Mouse (Mus musculus) gastrocnemius, postnatal 14 days (tissue): Measurements from ENCODE around the gene Uaca. TPM values are rescaled to one million over a fixed set of nuclear protein-coding genes. Genes with fewer than 3 reads are reported as not detected.

Source experiments
- DNase-seq: peaks from one replicate; pipeline ENCODE4 v3.0.0; 2021; ENCODE audit warnings: mixed read lengths
- intact Hi-C: fragments of 180-260 bp; cut with DNase I; formaldehyde crosslinking; loops from one replicate; pipeline ENCODE4 v1.15.1; 2025; ENCODE audit warnings: low total_unique reads
- total RNA-seq, 2 experiments: library from RNA; stranded (reverse); gene quantifications; 2 replicates each; pipeline ENCODE4 v1.2.3; 2021

The Uaca gene
- total RNA-seq, 2 experiments from 2014 or later, result 70.3 to 78.1 TPM

DNA sequence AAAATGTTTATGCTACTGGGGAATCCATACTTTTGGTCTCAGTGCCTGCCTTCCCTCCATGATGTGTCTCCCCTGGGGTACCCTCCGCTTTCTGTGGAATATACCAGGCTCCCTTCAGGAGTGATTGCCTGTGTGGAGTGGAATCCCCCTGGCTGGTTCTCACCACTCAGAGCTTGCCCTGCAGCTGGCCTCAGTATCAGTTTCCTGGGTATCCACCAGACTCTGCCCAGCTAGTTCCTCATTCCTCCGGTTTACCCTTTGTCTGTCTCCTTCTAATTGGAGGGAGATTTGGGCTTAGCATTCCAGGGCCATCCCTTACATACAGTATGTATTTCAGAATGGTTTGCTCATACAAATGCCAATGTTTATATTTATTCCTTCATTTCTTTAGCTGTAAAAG is 33.9 kb downstream of the Uaca start:
- intact Hi-C loops, result no loop called here
- DNase-seq, result no peak

DNA sequence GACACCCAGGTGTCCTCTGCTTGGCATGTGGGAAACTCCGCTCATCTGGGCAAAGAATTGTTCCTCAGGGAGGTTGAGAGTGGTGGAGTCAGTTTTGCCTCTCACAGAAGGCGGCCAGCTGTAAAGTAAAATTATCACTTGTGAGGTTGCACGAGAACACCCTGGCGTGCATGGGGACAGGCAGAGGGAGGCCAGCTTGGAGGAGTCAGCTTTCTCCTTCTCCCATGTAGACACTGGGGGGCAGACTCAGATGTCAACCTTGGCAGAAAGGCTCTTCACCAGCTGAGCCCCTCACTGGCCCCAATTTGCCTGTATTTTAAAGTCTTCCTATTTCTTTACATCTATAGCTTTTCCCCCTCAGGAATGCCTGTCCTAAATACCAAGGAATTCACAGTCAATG is 35.3 kb downstream of the Uaca start:
- intact Hi-C loops, result no loop called here
- DNase-seq, result no peak

DNA sequence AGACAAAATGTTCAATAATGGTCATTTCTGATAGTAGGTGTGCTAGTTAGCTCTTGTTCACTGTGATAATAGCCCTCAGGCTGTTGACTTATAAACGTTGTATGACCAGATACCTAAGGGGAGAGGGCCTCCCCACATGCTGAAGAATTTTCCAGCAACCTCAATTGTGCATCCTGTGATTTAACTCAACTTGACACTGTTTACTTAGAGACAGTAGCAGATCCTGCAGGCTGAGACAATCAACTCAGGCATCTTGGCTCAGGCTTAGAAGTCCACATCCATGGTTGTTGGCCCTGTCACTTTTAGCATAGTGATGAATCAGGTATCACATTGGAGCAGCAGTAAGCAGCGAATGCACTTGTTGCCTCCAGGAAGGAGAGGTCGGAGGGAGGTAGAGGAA is 35.7 kb downstream of the Uaca start:
- DNase-seq, result no peak
- intact Hi-C loops, result no loop called here

DNA sequence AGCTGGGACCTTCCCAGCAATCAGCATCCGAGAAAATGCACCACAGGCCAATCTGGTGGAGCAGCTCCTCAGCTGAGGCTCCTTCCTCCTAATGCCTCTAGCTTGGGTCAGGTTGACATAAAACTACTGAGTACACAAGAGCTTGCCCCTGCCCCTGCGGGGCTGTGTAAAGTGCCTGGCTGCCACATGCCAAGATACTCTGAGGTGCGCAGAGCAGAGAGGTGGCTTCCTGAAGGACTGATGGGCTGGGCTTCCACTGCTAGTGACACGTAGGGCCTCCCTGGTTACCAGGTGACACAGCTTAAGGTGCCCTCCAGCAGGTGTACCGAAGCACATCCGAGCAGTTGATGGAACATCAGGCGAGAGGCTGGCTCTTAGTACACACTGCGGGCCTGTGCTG is 37.9 kb downstream of the Uaca start:
- intact Hi-C loops, result no loop called here
- DNase-seq, result no peak

DNA sequence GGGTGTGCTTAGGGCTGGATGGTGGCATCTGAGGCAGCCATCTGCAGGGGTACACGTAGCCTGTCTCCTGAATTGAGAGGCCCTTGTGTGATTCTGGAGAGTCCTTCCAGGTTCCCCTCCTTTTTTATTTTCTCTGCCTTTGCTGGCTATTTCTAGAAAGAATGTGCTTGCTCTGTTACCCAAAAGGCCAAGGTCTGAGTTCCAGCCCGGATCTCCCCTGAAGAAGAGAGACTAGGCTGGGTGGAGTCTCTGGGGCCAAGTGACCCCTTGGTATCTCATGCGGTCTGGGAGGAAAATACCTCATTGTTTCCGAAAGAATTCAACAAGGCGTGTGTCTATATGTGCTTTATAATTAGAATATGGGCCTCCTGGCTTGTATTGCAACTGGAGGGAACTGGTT is 41.8 kb downstream of the Uaca start:
- intact Hi-C loops, result no loop called here
- DNase-seq, result no peak

DNA sequence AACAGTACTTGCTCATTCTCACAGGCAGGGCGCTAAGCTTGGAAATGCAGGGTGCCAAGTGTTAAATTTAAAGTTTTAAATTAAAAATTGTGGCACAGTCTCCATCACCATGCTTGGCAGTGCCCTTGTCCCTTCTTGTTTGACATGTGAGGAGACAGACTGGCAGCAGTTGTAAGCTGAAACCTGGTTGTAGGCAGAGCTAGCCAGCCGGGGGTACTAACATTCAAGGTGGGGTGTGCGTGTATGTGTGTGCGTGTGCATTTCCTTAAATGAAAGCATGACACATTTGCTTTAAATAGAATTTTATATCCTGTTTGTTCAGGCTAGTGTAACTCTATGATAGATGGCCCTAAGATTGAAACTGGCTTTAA is 42.7 kb downstream of the Uaca start:
- intact Hi-C loops, result no loop called here
- DNase-seq, result no peak

DNA sequence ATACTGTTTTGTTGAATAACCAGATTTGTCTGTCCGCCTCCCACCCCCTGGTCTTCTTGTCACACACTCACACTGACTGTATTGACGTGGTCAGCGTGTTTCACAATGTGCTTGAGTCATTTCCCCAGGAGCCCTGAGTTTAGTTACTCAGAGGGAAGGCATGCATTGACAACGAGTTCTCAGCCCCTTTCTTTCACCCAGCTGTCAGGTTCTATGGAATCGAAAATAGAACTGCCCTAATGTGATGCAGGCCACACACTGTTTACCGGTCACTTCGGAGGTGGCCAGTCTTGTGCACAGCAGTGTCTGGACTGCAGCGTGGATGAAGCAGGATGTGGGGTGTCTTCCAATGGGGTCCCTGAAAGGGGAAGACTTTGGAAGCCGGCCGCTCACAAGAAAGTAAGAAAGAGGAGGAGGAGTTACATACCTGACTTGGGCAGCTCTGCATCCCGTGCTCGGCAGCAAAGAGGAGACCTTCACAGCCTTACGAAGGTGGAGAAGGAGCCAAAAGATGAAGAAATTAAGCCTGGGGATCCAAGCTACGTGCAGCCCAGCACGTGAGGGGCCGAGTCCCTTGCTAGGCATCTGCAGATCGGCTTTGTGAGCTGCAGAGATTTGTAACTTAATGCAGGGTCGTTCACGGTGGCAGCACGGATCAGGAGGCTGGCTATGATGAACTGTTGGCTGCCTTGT is 43.3 kb downstream of the Uaca start:
- peak; percentile 35 for DNase-seq
- intact Hi-C loops, result no loop called here

DNA sequence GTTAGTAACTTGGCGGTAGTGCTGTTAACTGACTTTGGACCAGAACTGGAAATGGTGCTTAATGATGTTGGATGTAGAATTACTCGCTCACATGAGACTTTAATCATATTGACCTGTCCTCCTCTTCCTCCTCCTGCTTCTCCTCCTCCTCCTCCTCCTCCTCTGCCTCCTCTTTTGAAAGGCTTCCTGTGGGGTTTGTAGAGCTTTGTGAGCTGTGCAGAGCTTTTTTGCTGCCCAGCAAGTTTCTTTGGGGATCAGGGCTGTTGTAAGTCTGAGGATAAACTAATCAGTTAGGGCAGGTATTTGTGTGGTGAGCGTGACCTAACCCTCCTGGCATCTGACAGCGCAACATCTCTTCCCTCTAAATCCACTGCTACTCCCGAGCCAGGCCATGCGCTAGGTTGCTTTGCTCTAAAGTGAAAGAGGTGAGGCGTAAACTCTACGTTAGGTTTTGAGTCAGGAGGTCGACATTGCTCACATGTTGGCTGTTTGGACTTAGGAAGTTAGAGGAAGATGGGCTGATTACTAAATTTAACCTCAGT is 44.1 kb downstream of the Uaca start:
- no peak for DNase-seq
- intact Hi-C loops, result no loop called here

DNA sequence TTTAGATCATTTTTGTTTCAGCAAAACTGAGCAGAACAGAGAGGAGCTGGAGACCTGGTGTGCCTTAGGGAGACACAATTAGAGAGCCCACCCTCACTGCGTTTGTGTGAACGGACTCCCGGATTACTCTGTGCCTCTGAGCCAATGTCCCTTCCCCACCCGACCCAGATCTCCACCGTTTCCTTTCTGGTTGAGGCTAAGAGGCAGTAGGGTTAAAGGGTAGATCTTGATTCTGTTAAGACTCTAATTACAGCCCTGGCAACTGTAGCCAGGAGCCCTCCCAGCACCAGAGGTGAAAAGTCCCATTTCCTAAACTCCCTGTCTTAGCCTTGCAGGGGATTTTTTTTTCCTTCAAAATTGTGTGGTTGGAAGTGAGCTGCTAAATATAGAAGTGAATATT is 47.1 kb downstream of the Uaca start:
- DNase-seq, result no peak
- intact Hi-C loops, result no loop called here

DNA sequence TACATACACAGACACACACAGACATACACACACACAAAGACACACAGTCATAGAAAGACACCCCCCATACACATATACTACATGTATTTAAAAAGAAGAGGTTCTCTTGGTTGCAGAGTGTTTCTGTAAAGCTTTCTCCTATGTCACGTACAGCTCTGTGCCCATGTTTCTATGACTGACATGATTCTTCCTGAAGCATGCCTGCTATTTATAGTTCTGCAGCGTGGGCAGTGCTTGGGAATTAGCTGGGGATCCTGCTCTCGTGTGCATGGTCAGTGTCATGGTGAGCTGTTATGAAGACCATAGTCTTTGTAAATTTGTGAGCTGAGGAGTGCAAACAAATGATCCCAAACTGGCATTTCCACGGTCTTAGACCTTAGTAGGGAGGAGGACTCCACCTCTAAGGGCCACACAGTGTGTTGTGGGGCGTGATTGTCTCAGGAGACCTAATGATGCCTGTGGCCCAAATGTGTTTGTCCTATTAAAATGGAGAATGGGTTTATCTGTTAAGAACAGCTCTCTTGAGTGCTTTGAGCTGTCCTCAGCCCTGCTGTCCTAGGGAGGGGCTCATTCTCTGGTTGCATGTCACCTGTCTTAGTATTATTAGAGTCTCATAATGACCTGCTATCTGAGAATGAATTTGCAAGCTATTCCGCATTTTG is 49.2 kb downstream of the Uaca start:
- no peak for DNase-seq
- intact Hi-C loops, result no loop called here

DNA sequence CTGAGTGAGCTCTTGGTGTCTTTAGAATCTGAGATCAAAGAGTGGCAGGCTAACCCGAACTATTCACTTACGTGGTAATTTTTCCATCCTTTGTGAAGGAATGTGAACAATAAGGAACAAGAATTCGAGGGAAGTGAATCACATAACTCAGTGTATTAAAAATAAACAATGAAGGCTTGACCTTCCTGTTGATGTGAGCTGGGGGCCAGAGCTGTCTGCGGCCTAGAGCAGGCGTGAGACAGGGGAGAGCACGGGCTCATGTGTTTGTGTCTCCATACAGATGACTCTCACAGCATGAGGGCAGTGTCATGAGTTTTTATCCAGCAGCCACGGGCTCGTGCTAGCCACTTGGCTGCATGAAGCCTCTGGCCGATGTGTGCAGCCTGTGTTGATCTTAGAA is 54.4 kb downstream of the Uaca start:
- intact Hi-C loops, result no loop called here
- DNase-seq, result no peak

DNA sequence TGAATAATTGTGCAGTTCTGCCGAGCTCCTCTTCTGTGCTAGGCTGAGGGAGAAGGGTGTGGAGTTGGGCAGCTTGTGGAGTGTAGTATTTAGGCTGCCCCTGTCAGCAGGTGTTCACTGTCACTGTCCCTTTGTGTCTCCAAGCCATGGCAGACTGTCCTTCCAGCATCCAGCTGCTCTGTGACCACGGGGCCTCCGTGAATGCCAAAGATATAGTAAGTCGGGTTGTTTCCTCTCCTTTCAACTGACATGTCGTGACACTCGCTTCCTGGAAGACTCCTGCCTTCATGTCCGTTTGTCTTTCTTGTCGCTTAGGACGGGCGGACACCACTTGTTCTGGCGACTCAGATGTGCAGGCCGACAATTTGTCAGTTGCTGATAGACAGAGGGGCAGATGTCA is 55.6 kb downstream of the Uaca start:
- intact Hi-C loops, result no loop called here
- no peak for DNase-seq

DNA sequence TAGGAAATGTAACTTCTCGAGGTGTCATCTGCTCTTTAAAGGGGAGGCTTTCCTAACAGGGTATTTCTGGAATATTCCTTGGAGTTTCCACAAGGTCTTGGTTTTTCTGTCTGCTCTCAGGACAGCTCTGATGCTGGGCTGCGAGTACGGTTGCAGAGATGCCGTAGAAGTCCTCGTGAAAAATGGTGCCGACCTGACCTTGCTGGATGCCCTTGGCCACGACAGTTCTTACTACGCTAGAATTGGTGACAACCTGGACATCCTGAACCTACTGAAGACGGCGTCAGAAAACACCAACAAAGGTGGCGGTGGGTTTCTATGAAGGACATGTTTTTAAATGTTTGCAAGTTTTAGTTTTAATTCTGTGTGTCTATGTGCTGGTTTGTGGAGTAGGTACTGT is 59.9 kb downstream of the Uaca start:
- DNase-seq, result no peak
- intact Hi-C loops, result no loop called here

DNA sequence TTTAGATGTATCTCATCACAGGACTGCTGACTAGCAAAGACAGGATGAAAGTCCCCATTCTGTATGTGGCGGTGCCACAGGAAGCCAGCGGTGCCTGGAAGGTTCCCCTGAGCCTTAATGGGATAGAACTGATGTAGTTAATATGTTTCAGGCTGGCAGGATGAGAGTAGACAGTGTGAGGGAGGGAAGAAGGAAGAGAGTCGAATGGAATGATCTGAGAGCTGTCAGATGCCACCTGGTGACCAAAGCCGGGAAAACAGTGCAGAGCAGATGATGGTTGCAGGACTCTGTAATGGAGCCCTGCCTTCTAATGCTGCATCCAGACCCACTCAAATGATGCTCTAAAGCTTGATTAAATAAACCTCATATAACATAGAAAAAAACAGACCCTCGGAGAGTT is 63.5 kb downstream of the Uaca start:
- intact Hi-C loops, result loop anchor here (2.0 to 5.0 kb wide), 2 partner anchors 36 to 101 kb away; no protein-coding TSS in a partner anchor
- peak; percentile 62 for DNase-seq

DNA sequence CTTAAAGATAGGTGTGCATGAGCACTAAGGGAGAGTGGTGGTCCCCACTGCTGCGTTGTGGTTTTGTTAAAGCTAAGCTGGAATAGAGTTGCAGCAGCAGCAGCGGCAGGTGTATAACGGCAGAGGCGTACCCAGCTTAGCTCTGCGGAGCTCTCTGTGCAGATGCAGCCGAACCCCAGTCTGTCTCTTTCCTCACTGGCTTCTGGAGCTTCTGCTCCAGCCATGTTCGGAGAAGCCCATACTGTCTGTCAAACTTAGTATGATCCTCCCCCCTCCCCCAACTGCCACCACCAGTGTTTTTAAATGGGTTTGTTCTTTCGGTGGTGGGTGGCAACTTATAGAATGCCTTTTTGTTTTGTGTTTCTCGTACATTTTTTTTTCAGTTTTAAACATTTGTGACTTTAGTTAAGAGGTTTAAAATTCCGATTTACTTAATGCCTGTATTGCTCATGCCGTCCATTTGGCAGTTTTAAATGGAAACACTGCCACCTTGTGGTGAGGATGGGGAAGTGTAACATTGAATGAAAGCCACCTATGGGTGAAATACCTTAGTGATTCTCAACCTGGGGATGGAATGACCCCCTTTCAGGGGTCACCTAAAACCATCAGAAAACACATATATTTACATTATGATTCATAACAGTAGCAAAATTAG is 64.1 kb downstream of the Uaca start:
- no peak for DNase-seq

DNA sequence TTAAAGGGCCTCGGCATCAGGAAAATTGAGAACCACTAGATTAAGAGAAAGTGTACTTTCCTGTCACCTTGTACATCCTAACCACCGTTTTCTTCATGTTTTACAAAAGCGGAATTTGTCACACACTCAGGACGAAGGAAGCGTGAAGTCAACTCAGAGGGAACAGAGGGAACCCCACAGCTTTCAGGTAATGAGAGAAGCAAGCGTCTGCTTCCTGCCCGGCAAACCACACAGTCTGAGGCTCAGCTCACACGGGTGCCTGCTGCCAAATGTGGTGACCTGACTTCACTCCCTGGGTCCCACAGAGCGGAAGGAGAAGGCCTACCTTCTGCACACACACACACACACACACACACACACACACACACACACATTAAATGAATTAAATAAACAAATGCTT is 64.7 kb downstream of the Uaca start:
- intact Hi-C loops, result loop anchor here (2.0 to 5.0 kb wide), 2 partner anchors 37 to 102 kb away; no protein-coding TSS in a partner anchor
- DNase-seq, result no peak

More for the DNA sequence above, 64.1 kb downstream of the Uaca start:
- intact Hi-C loops, result loop anchor here (2.0 to 5.0 kb wide), 2 partner anchors 36 to 102 kb away; no protein-coding TSS in a partner anchor

DNA sequence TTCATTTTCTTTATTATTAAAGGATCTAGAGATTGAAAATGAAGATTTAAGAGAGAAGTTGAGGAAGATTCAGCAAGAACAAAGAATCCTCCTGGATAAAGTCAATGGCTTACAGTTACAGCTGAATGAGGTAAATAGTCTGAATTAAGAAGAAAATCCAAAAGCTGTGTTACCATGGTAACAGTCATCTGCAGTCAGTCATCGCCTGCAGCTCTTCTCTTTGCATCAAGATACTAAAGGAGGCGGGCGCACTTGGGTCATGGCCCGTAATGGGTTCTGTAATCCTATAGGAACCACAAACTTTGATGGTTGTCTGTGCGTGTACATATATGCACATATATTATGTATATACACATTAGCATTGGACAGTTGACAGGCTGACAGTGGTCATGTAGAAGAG is 66.7 kb downstream of the Uaca start:
- no peak for DNase-seq
- intact Hi-C loops, result no loop called here

DNA sequence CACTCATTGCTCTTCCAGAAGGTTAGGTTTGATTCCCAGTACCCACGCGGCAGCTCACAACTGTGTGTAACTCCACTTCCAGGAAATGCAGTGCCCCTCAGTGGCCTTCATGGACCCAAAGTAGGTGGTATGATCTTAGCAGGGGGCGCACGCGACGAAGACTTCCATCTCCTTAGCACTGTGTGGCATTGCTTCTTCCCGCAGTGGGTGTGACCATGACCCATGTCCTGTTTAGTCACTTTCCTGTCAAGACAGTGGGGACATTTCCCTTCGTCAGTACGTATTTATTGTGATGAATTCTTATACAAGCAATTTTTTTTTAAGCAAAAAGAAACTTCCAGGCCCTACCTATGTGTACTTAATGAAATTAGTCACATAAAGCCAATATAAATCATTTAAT is 70.3 kb downstream of the Uaca start:
- DNase-seq, result no peak
- intact Hi-C loops, result no loop called here

DNA sequence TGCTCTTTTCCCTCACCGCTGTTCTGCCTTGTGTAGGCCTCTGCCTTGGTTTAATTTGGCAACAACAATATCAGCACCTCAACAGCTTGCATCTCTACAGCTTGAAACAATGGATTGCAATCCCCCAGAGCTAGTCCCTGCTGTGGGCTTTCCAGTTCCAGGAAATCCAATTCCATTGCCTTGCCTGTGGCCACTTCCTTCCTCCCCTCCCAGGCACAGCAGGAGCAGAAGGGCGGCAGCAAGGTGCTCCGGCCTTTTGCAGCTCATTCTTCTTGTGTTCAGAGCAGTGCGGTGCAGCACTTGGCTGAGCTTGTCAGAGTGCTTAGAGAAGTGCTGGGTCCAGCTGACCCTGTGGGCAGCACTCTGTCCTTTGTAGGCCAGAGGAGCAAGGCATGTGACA is 71.5 kb downstream of the Uaca start:
- intact Hi-C loops, result no loop called here
- no peak for DNase-seq

DNA sequence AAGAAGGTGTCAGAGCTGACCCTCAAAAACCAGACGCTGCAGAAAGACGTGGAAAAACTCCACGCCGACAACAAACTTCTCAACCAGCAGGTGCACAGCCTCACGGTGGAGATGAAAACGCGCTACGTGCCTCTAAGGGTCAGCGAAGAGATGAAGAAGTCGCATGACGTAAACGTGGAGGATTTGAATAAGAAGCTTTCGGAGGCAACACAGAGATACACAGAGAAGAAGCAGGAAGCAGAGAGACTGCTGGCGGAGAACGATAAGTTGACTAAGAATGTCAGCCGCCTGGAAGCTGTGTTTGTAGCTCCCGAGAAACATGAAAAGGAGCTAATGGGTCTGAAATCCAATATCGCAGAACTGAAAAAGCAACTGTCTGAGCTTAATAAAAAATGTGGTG is 76.1 kb downstream of the Uaca start:
- intact Hi-C loops, result no loop called here
- no peak for DNase-seq
